Mouse (Mus musculus): ENCODE data around the gene Kdm4a. TPM values are rescaled to one million over a fixed set of nuclear protein-coding genes. Genes with fewer than 3 reads are reported as not detected.
A peak's percentile ranks its signal among the peaks of the same experiment; 100 is the strongest.

Gene Kdm4a
- polyA plus RNA-seq, 1 experiment from 2014 or later, result 39.8 TPM

- H3K27me3 ChIP-seq, result no peaks in the 10 kb centered on the region
- POLR2A ChIA-PET, result no interaction called here
- no peak for TF ChIP-seq CTCF (IDR thresholded peaks at IDR 0.05)
- CTCF ChIA-PET, result no interaction called here
- in situ Hi-C loops (cut with MboI; ENCODE audit: low pct_unique_long_range_greater_than_20kb), result no loop called here
- ATAC-seq, result no peak
- DNase-seq (ENCODE audit: low read depth, low spot score), result no peak
These were observed 38.3 kb downstream of the Kdm4a start for GRCm38 (mm10) chr4:118141511-118141910.

GRCm38 (mm10) chr4:118138891-118139290 is 41.0 kb downstream of the Kdm4a start:
- ATAC-seq, result peak; percentile 51
- TF ChIP-seq CTCF (IDR thresholded peaks at IDR 0.05), result no peak
- CTCF ChIA-PET, result interaction anchor here (0.9 to 1.7 kb wide), 2 partner anchors 11 to 22 kb away, joined by 3 to 4 read pairs; no protein-coding TSS in a partner anchor
- no peaks in the 10 kb centered on the region for H3K27me3 ChIP-seq
- peak; percentile 93 for DNase-seq (ENCODE audit: low read depth, low spot score)
- POLR2A ChIA-PET, result no interaction called here
- in situ Hi-C loops (cut with MboI; ENCODE audit: low pct_unique_long_range_greater_than_20kb), result no loop called here

- no peaks in the 10 kb centered on the region for H3K27me3 ChIP-seq
- ATAC-seq (no peak), DNase-seq (ENCODE audit: low read depth, low spot score) (no peak)
- in situ Hi-C loops (cut with MboI; ENCODE audit: low pct_unique_long_range_greater_than_20kb), result no loop called here
- ChIA-PET POLR2A (no interaction called here), CTCF (interaction anchor here (1.7 kb wide), 1 partner anchor 21 kb away, joined by 4 read pairs; no protein-coding TSS in a partner anchor)
- no peak for TF ChIP-seq CTCF (IDR thresholded peaks at IDR 0.05)
These were observed 42.0 kb downstream of the Kdm4a start for GRCm38 (mm10) chr4:118137857-118138256.

- no peaks in the 10 kb centered on the region for H3K27me3 ChIP-seq
- DNase-seq (ENCODE audit: low read depth, low spot score), result no peak
- POLR2A ChIA-PET, result no interaction called here
- no peak for ATAC-seq
- no peak for TF ChIP-seq CTCF (IDR thresholded peaks at IDR 0.05)
- CTCF ChIA-PET, result interaction anchor here (1.7 kb wide), 1 partner anchor 20 kb away, joined by 4 read pairs; no protein-coding TSS in a partner anchor
- in situ Hi-C loops (cut with MboI; ENCODE audit: low pct_unique_long_range_greater_than_20kb), result no loop called here
These were observed 42.5 kb downstream of the Kdm4a start for GRCm38 (mm10) chr4:118137311-118137710.

- CTCF ChIA-PET, result no interaction called here
- no peaks in the 10 kb centered on the region for H3K27me3 ChIP-seq
- no peak for TF ChIP-seq CTCF (IDR thresholded peaks at IDR 0.05)
- in situ Hi-C loops (cut with MboI; ENCODE audit: low pct_unique_long_range_greater_than_20kb), result no loop called here
- peak; percentile 74 for DNase-seq (ENCODE audit: low read depth, low spot score)
- POLR2A ChIA-PET, result interaction anchor here (0.7 to 1.3 kb wide), 4 partner anchors 9 to 245 kb away, joined by 3 to 7 read pairs (median 4); partner anchors contain the start of gene Kdm4a
- ATAC-seq, result peak; percentile 8
These were observed 44.4 kb downstream of the Kdm4a start for GRCm38 (mm10) chr4:118135414-118135813.

GRCm38 (mm10) chr4:118134485-118135365 is 45.1 kb downstream of the Kdm4a start, which contains the start of gene St3gal3:
St3gal3 (minus strand) TSS chr4:118134914.
- ATAC-seq, result peak; percentile 92
- peak; percentile 70 for DNase-seq (ENCODE audit: low read depth, low spot score)
- no peak for TF ChIP-seq CTCF (IDR thresholded peaks at IDR 0.05)
- CTCF ChIA-PET, result no interaction called here
- in situ Hi-C loops (cut with MboI; ENCODE audit: low pct_unique_long_range_greater_than_20kb), result no loop called here
- POLR2A ChIA-PET, result interaction anchor here (1.0 to 1.3 kb wide), 2 partner anchors 10 to 244 kb away, joined by 3 to 7 read pairs; no protein-coding TSS in a partner anchor
- no peaks in the 10 kb centered on the region for H3K27me3 ChIP-seq

GRCm38 (mm10) chr4:118131329-118131728 is 48.5 kb downstream of the Kdm4a start:
- POLR2A ChIA-PET, result no interaction called here
- CTCF ChIA-PET, result interaction anchor here (1.1 kb wide), 1 partner anchor 13 kb away, joined by 4 read pairs; no protein-coding TSS in a partner anchor
- in situ Hi-C loops (cut with MboI; ENCODE audit: low pct_unique_long_range_greater_than_20kb), result no loop called here
- TF ChIP-seq CTCF (IDR thresholded peaks at IDR 0.05), result no peak
- no peak for DNase-seq (ENCODE audit: low read depth, low spot score)
- no peaks in the 10 kb centered on the region for H3K27me3 ChIP-seq
- ATAC-seq, result no peak

- ATAC-seq, result peak; percentile 90
- ChIA-PET POLR2A (interaction anchor here (0.7 kb wide), 1 partner anchor 13 kb away, joined by 3 read pairs; no protein-coding TSS in a partner anchor), CTCF (no interaction called here)
- DNase-seq (ENCODE audit: low read depth, low spot score), result peak; percentile 70
- H3K27me3 ChIP-seq, result no peaks in the 10 kb centered on the region
- in situ Hi-C loops (cut with MboI; ENCODE audit: low pct_unique_long_range_greater_than_20kb), result no loop called here
- no peak for TF ChIP-seq CTCF (IDR thresholded peaks at IDR 0.05)
These were observed 56.7 kb downstream of the Kdm4a start for GRCm38 (mm10) chr4:118123030-118123704.

GRCm38 (mm10) chr4:118122078-118122477 is 57.8 kb downstream of the Kdm4a start:
- in situ Hi-C loops (cut with MboI; ENCODE audit: low pct_unique_long_range_greater_than_20kb), result no loop called here
- ChIA-PET CTCF (no interaction called here), POLR2A (no interaction called here)
- DNase-seq (ENCODE audit: low read depth, low spot score), result no peak
- no peaks in the 10 kb centered on the region for H3K27me3 ChIP-seq
- TF ChIP-seq CTCF (IDR thresholded peaks at IDR 0.05), result no peak
- no peak for ATAC-seq

GRCm38 (mm10) chr4:118117565-118117964 is 62.3 kb downstream of the Kdm4a start:
- in situ Hi-C loops (cut with MboI; ENCODE audit: low pct_unique_long_range_greater_than_20kb), result no loop called here
- ATAC-seq, result no peak
- CTCF ChIA-PET, result interaction anchor here (1.0 to 1.9 kb wide), 2 partner anchors 10 to 21 kb away, joined by 4 read pairs; no protein-coding TSS in a partner anchor
- H3K27me3 ChIP-seq, result no peaks in the 10 kb centered on the region
- no peak for DNase-seq (ENCODE audit: low read depth, low spot score)
- POLR2A ChIA-PET, result interaction anchor here (0.5 kb wide), 1 partner anchor 10 kb away, joined by 3 read pairs; no protein-coding TSS in a partner anchor
- TF ChIP-seq CTCF (IDR thresholded peaks at IDR 0.05), result no peak

Measured in Patski (cell line).